Mouse (Mus musculus) embryonic facial prominence, embryonic 11.5 days (tissue): ENCODE data around the gene Srrm3. TPM values are rescaled to one million over a fixed set of nuclear protein-coding genes. Genes with fewer than 3 reads are reported as not detected.

Experiments used
- ATAC-seq: fragments of 200-750 bp; cut with Nextera tagmentation; replicated peaks from 2 replicates; pipeline ENCODE4 v1.8.0; 2017; ENCODE audit warnings: low read depth; ENCODE audit not compliant: insufficient number of reproducible peaks, low FRiP score, low TSS enrichment
- DNase-seq: peaks from one replicate; pipeline ENCODE4 v3.0.0-alpha.2; 2015; ENCODE audit warnings: low spot score
- H3K27ac ChIP-seq: fragments of 300-500 bp; sonication (generic); replicated peaks from 2 replicates; pipeline ENCODE4 v1.5.1; 2014; ENCODE audit warnings: mild to moderate bottlenecking, low read depth, low read length, control low read depth
- H3K27me3 ChIP-seq: fragments of 300-500 bp; sonication (generic); 2 replicates; pipeline ENCODE4 v1.6.1; 2014; ENCODE audit warnings: mild to moderate bottlenecking, low read length, moderate library complexity, mixed read lengths; ENCODE audit not compliant: control insufficient read depth, insufficient read depth
- H3K36me3 ChIP-seq: fragments of 300-500 bp; sonication (generic); replicated peaks from 2 replicates; pipeline ENCODE4 v1.6.1; 2014; ENCODE audit warnings: low read depth, mild to moderate bottlenecking, low read length, moderate library complexity, mixed read lengths; ENCODE audit not compliant: control insufficient read depth, insufficient read depth
- H3K4me1 ChIP-seq: fragments of 300-500 bp; sonication (generic); 2 replicates; pipeline ENCODE4 v1.6.1; 2014; ENCODE audit warnings: low read length, mixed read lengths; ENCODE audit not compliant: control insufficient read depth, insufficient read depth
- H3K4me2 ChIP-seq: fragments of 300-500 bp; sonication (generic); 2 replicates; pipeline ENCODE4 v1.6.1; 2014; ENCODE audit warnings: low read depth, mild to moderate bottlenecking, control low read depth, low read length, moderate library complexity
- H3K4me3 ChIP-seq: fragments of 300-500 bp; sonication (generic); 2 replicates; pipeline ENCODE4 v1.5.1; 2014; ENCODE audit warnings: low read depth, low read length, control low read depth
- H3K9ac ChIP-seq: fragments of 300-500 bp; sonication (generic); replicated peaks from 2 replicates; pipeline ENCODE4 v1.6.1; 2014; ENCODE audit warnings: mild to moderate bottlenecking, control low read depth, low read length
- H3K9me3 ChIP-seq: fragments of 300-500 bp; sonication (generic); replicated peaks from 2 replicates; pipeline ENCODE4 v1.6.1; 2016; ENCODE audit warnings: mild to moderate bottlenecking, low read length, inconsistent platforms, mixed read lengths; ENCODE audit not compliant: control insufficient read depth
- WGBS: fragments of 180-500 bp; shearing (Covaris S2); extraction: QIAGEN DNeasy Blood & Tissue Kit; methylation state at CpG from one replicate; pipeline ENCODE4 v1.1.7; 2014; 5-methylcytosine and 5-hydroxymethylcytosine counted together
- polyA plus RNA-seq: library from polyadenylated mRNA; unstranded; fragments of >200 nt; fragmentation: Nextera tagmentation; extraction: Ambion mirVana; gene quantifications from 2 replicates; pipeline ENCODE4 v1.2.1, GENCODE M21; 2014

Gene Srrm3
- polyA plus RNA-seq, 1 experiment from 2014 or later: 3.2 TPM

DNA sequence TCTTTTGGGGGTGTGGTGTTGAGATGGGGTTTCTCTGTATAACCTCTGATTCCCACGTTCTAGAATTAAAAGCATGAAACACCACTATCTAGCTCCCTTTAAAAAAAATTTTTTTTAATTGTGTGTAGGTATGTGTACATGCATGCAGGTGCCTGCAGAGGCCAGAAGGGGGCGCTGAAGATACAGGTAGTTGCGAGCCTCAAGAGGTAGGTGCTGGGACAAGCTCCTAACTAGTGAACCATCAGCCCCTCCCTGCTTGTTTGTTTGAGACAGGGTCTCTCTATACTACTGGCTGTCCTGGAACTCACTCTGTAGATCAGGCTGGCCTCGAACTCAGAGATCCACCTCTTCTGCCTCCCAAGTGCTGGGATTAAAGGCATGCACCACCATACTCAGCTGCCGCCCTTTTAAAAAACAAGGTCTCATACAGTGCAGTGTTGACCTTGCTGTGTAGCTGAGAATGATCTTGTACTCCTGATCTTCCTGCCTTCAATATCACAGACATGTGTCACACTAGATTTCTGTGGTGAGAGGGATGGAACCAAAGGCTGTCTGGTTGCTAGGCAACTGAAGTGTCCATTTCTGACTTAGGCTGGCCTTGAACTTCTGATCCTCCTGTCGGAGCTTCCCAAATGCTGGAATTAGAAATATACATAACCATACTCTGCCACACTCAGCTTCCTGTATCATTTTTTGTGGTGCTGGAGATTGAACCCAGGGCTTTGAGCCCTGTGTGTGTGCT lies 94.8 kb downstream of the Srrm3 start:
- H3K27me3 ChIP-seq: no peaks in the 10 kb centered on the region
- H3K4me1 ChIP-seq: no peaks in the 10 kb centered on the region
- H3K27ac ChIP-seq: no peak overlapping the region
- no peak for DNase-seq
- 61% methylated on average over 6 of the region's 6 CpGs for whole genome bisulfite sequencing
- no peak for ATAC-seq
- no peak overlapping the region for H3K4me2 ChIP-seq
- no peaks in the 10 kb centered on the region for H3K36me3 ChIP-seq
- no peaks in the 10 kb centered on the region for H3K9me3 ChIP-seq
- no peak overlapping the region for H3K9ac ChIP-seq
- H3K4me3 ChIP-seq: no peak overlapping the region

DNA sequence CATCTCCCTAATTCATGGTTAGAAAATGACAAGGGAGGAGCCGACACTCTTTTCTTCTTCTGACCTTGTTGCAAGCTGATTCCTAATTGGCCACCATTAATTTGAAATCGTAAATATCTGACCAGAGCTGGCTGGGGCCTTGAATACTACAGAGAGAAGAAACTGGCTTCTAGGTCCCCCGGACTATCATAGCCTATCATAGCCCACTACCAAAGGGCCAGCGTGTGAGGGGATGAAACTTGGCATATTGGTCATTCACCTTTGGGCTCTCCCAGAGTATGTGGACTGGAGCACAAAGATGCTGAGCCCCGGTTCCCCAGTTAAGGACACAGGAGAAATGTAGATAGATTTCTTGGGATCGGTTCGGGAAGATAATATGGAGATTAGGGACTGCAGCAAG lies 96.4 kb downstream of the Srrm3 start:
- Histone ChIP-seq H3K9me3 (no peaks in the 10 kb centered on the region), H3K4me3 (peak overlapping the region; percentile 28), H3K27ac (0 out of 2 replicates have a peak overlapping the region, but pooled peaks have one; percentile 39), H3K9ac (peak overlapping the region; percentile 23), H3K27me3 (no peaks in the 10 kb centered on the region), H3K4me1 (no peaks in the 10 kb centered on the region), H3K4me2 (peak overlapping the region; percentile 65), H3K36me3 (no peaks in the 10 kb centered on the region; the same call in 1 of the 2 replicates)
- no peak for DNase-seq
- WGBS: 24% methylated on average over 7 of the region's 7 CpGs
- 0 out of 2 replicates have a peak, but pooled peaks have one; percentile 8 for ATAC-seq

DNA sequence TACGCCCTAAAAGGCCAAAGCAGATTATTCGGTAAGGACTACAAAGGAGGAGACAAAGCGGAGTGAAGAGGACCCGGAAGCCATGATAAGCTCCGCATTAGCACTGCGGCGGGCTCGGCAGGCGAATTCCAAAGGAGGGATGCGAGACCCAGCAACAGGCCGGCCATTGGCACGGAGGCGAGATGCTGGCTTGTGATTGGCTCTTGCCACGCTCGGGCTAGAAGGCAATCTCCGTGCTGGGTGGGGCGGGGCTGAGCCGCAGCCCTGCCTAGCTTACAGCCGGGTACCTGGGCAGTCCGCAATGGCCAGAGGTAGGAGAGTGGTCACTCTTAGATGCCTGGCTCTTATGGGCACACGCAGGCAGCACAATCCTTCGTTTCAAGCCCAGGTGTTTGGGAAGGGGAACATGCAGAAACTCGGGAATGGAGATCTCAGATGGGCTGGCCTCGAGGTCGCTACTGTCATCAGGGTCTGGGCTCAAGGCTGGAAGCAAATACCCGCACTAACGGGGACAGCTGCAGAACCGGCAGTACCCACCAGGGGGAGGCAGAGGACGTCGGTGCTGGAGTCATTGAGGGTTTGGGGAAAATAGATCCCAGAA lies 97.0 kb downstream of the Srrm3 start:
- no peaks in the 10 kb centered on the region for H3K27me3 ChIP-seq
- peak overlapping the region; percentile 65 for H3K4me2 ChIP-seq
- DNase-seq (peak; percentile 95), ATAC-seq (peak; percentile 96)
- WGBS: under 1% methylated on average over 30 of the region's 30 CpGs
- H3K36me3 ChIP-seq: no peaks in the 10 kb centered on the region; the same call in 1 of the 2 replicates
- peak overlapping the region; percentile 46 for H3K9ac ChIP-seq
- no peaks in the 10 kb centered on the region for H3K4me1 ChIP-seq
- peak overlapping the region; percentile 49; the same call in 1 of the 2 replicates for H3K27ac ChIP-seq
- no peaks in the 10 kb centered on the region for H3K9me3 ChIP-seq
- H3K4me3 ChIP-seq: peak overlapping the region; percentile 28

GRCm38 (mm10) chr5:135904259-135904658 lies 97.6 kb downstream of the Srrm3 start:
- no peak overlapping the region for H3K9ac ChIP-seq
- H3K9me3 ChIP-seq: no peaks in the 10 kb centered on the region
- WGBS: 65% methylated on average over 5 of the region's 5 CpGs
- no peak overlapping the region for H3K4me2 ChIP-seq
- peaks cover 5% of the 10 kb centered on the region for H3K36me3 ChIP-seq
- ATAC-seq: no peak
- H3K27ac ChIP-seq: 0 out of 2 replicates have a peak overlapping the region, but pooled peaks have one; percentile 4
- no peak for DNase-seq
- H3K4me3 ChIP-seq: no peak overlapping the region
- no peaks in the 10 kb centered on the region for H3K27me3 ChIP-seq
- no peaks in the 10 kb centered on the region for H3K4me1 ChIP-seq

GRCm38 (mm10) chr5:135905320-135906225 lies 98.9 kb downstream of the Srrm3 start:
- Histone ChIP-seq H3K4me3 (no peak overlapping the region), H3K27ac (no peak overlapping the region), H3K4me1 (no peaks in the 10 kb centered on the region), H3K4me2 (no peak overlapping the region), H3K36me3 (peaks cover 11% of the 10 kb centered on the region), H3K27me3 (no peaks in the 10 kb centered on the region), H3K9me3 (no peaks in the 10 kb centered on the region), H3K9ac (no peak overlapping the region)
- WGBS: 63% methylated on average over 8 of the region's 8 CpGs
- no peak for DNase-seq
- ATAC-seq: no peak

DNA sequence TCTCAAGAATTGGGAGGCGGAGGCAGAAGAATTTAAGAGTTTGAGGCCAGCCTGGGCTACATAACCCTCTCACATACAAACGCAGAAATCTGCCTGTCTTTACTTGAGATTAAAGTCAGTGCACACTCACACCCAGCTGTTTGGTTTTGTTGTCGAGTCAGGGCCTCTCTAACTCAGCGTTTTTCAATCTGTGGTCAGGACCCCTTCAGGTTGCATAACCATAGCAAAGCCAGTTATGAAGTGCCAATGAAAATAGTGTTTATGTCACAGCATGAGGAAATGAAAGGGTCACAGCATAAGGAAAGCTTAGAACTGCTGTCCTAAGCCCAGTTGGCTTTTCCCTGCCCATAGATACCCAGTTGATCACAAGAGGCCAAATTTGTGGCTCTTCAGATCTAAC lies 100.2 kb downstream of the Srrm3 start:
- ATAC-seq: no peak
- WGBS: 90% methylated on average over 4 of the region's 4 CpGs
- Histone ChIP-seq H3K27me3 (no peaks in the 10 kb centered on the region), H3K9me3 (no peaks in the 10 kb centered on the region), H3K4me2 (no peak overlapping the region), H3K9ac (no peak overlapping the region), H3K4me3 (no peak overlapping the region), H3K4me1 (no peaks in the 10 kb centered on the region), H3K27ac (no peak overlapping the region), H3K36me3 (peaks cover 16% of the 10 kb centered on the region)
- DNase-seq: no peak

- H3K4me2 ChIP-seq: no peak overlapping the region
- no peak overlapping the region for H3K9ac ChIP-seq
- WGBS: 83% methylated on average over 13 of the region's 13 CpGs
- peaks cover 16% of the 10 kb centered on the region for H3K36me3 ChIP-seq
- no peaks in the 10 kb centered on the region for H3K9me3 ChIP-seq
- H3K4me1 ChIP-seq: no peaks in the 10 kb centered on the region
- H3K27ac ChIP-seq: no peak overlapping the region
- no peaks in the 10 kb centered on the region for H3K27me3 ChIP-seq
- no peak for ATAC-seq
- DNase-seq: no peak
- no peak overlapping the region for H3K4me3 ChIP-seq
These were observed 100.6 kb downstream of the Srrm3 start for GRCm38 (mm10) chr5:135907256-135907655.
